18 mouse cellular contexts compared by ENCODE assay signal in genomic region chrX:49947678-49948077, GRCm38 (mm10). TPM values are rescaled to one million over a fixed set of nuclear protein-coding genes. Genes with fewer than 3 reads are reported as not detected.
DNase-seq lines count a peak whose midpoint lies in the region; ATAC-seq and TF ChIP-seq lines count a peak whose summit lies in the region.
"Had no signal": no experiment of that assay in that cellular context is flagged by ENCODE, and none has a peak within 500 bp of the region (broad histone marks: within the 10 kb centered on the region; RNA-seq: fewer than 3 reads in every experiment).

No protein-coding gene starts in this region.

- H3K4me2 ChIP-seq in midbrain, postnatal 0 days (ENCODE audit: low read depth, low read length, poor library complexity, severe bottlenecking) = no peak overlapping the region
- H3K4me2 ChIP-seq: lung, embryonic 15.5 days had no signal

- 27% methylated on average over 1 of the region's 1 CpGs for WGBS in kidney, adult 2 months
- 42% methylated on average over 1 of the region's 1 CpGs for WGBS in midbrain, postnatal 0 days
- 44% methylated on average over 1 of the region's 1 CpGs for WGBS in midbrain, embryonic 10.5 days

- H3K36me3 ChIP-seq in kidney, adult 2 months (ENCODE audit: control insufficient read depth, insufficient read depth, low read length) = no peaks in the 10 kb centered on the region
- no peaks in the 10 kb centered on the region for H3K36me3 ChIP-seq in midbrain, postnatal 0 days (ENCODE audit: insufficient read depth, low read length)
- H3K36me3 ChIP-seq in midbrain, embryonic 10.5 days = no peaks in the 10 kb centered on the region
- H3K36me3 ChIP-seq: heart, embryonic 10.5 days; lung, embryonic 15.5 days had no signal

- DNase-seq in cerebellum, postnatal 10 days = peak; percentile 3 to 7
- DNase-seq in kidney, adult 2 months = no peak
- DNase-seq in kidney, postnatal 14 days = no peak
- no peak for DNase-seq in midbrain, postnatal 0 days (ENCODE audit: low spot score)
- no peak for DNase-seq in midbrain, embryonic 10.5 days (ENCODE audit: low spot score)
- DNase-seq in frontal cortex, postnatal 14 days (ENCODE audit: low spot score in 2 of 2) = no peak
- DNase-seq in cerebellum, adult 8-10 months = no peak
- DNase-seq: cerebellum, postnatal 36 days; kidney, adult 8-10 months had no signal

- ATAC-seq in cerebellum, adult (ENCODE audit: insufficient number of reproducible peaks, low FRiP score, low TSS enrichment) = no peak
- no peak for ATAC-seq in midbrain, postnatal 0 days (ENCODE audit: low FRiP score)

- H3K9me3 ChIP-seq in midbrain, postnatal 0 days (ENCODE audit: low read length) = no peaks in the 10 kb centered on the region
- H3K9me3 ChIP-seq in midbrain, embryonic 10.5 days (replicated peaks) = no peaks in the 10 kb centered on the region
- H3K9me3 ChIP-seq: heart, embryonic 10.5 days; lung, embryonic 15.5 days had no signal

- peak; percentile 17; the same call in 1 of the 2 replicates for TF ChIP-seq CTCF in kidney, adult 2 months (conservative IDR thresholded peaks at IDR 0.05; ENCODE audit: insufficient read depth, insufficient read length, low read depth, low read length)
- peak; percentile 30 for TF ChIP-seq CTCF in midbrain, postnatal 0 days (IDR thresholded peaks at IDR 0.05)

- no peaks in the 10 kb centered on the region for H3K4me1 ChIP-seq in kidney, adult 2 months (ENCODE audit: control insufficient read depth, insufficient read depth, low read length)
- H3K4me1 ChIP-seq in midbrain, postnatal 0 days (ENCODE audit: insufficient read depth, low read length) = no peaks in the 10 kb centered on the region
- H3K4me1 ChIP-seq in midbrain, embryonic 10.5 days = no peaks in the 10 kb centered on the region
- H3K4me1 ChIP-seq: heart, embryonic 10.5 days; lung, embryonic 15.5 days had no signal

- no peak overlapping the region for H3K4me3 ChIP-seq in kidney, adult 2 months (ENCODE audit: insufficient read depth, low read depth, low read length)
- H3K4me3 ChIP-seq in midbrain, postnatal 0 days (ENCODE audit: low read depth, low read length) = no peak overlapping the region
- H3K4me3 ChIP-seq in midbrain, embryonic 10.5 days = no peak overlapping the region
- H3K4me3 ChIP-seq: heart, embryonic 10.5 days; lung, embryonic 15.5 days had no signal

- H3K27me3 ChIP-seq in kidney, adult 2 months (replicated peaks; ENCODE audit: control insufficient read depth, insufficient read depth, low read length) = no peaks in the 10 kb centered on the region
- H3K27me3 ChIP-seq in midbrain, postnatal 0 days (ENCODE audit: insufficient read depth, low read length) = no peaks in the 10 kb centered on the region
- no peaks in the 10 kb centered on the region for H3K27me3 ChIP-seq in midbrain, embryonic 10.5 days (ENCODE audit: low read depth, poor library complexity, severe bottlenecking)
- H3K27me3 ChIP-seq: lung, embryonic 15.5 days had no signal

- no peak for TF ChIP-seq POLR2A in kidney, adult 2 months (IDR thresholded peaks at IDR 0.05; ENCODE audit: low read depth, low read length)

- no peak overlapping the region for H3K27ac ChIP-seq in kidney, adult 2 months (ENCODE audit: insufficient read depth, low read depth, low read length)
- H3K27ac ChIP-seq in midbrain, postnatal 0 days (ENCODE audit: low read depth, low read length) = no peak overlapping the region
- no peak overlapping the region for H3K27ac ChIP-seq in midbrain, embryonic 10.5 days (replicated peaks)
- H3K27ac ChIP-seq: heart, embryonic 10.5 days; lung, embryonic 15.5 days had no signal

- H3K9ac ChIP-seq in midbrain, postnatal 0 days (replicated peaks; ENCODE audit: low read length, poor library complexity, severe bottlenecking) = no peak overlapping the region
- H3K9ac ChIP-seq: lung, embryonic 15.5 days had no signal

RNA-seq across cellular contexts. Expression of gene Olfr1322, which starts 56.4 kb away (rescaled TPM):
- not detected in 2 replicates for polyA plus RNA-seq in kidney, adult 2 months (2012; rRNA removed)
- total RNA-seq in midbrain, postnatal 0 days (2014; rRNA removed) = not detected in 2 replicates
- polyA plus RNA-seq in midbrain, postnatal 0 days (2015; fragmentation: Nextera tagmentation; extraction: Ambion mirVana) = not detected in 2 replicates
- not detected in 2 replicates for polyA plus RNA-seq in midbrain, embryonic 10.5 days (2016; fragmentation: Nextera tagmentation; extraction: Ambion mirVana)
- total RNA-seq: hematopoietic stem cell, adult 5-6 weeks; layer of hippocampus, postnatal 10 days; megakaryocyte-erythroid progenitor cell, adult 5-6 weeks had no signal
- polyA plus RNA-seq: heart, embryonic 10.5 days; limb, embryonic 11.5 days; lung, embryonic 15.5 days; spleen, adult 2 months; testis, adult 2 months had no signal

Comparison
In these comparisons a context has a peak if more than half of its experiments do, and no peak if none do; other contexts are left out.
1. DNase-seq: peak in cerebellum, postnatal 10 days (2 of 2); none in kidney, adult 2 months (single experiment), kidney, postnatal 14 days (single experiment), midbrain, postnatal 0 days (single experiment), midbrain, embryonic 10.5 days (single experiment), frontal cortex, postnatal 14 days (0 of 2) and cerebellum, adult 8-10 months (single experiment).